Mouse (Mus musculus) ZHBTc4 (cell line): Measurements from ENCODE around the gene Dnah5.

ENCODE experiments used
- DNase-seq: peaks from one replicate; pipeline ENCODE4 v3.0.0-alpha.2; 2011; ENCODE audit warnings: low read depth, low spot score

Dnah5 gene

GRCm38 (mm10) chr15:28203111-28204075 lies at the start of gene Dnah5:
Gene Dnah5 (plus strand): TSS chr15:28203752.
- no peak for DNase-seq

GRCm38 (mm10) chr15:28154822-28155501 lies 48.6 kb upstream of the Dnah5 start:
- peak; percentile 59 for DNase-seq

- peak; percentile 44 for DNase-seq
Measured at GRCm38 (mm10) chr15:28158771-28159489, 44.6 kb upstream of the Dnah5 start.

GRCm38 (mm10) chr15:28162291-28162690 lies 41.3 kb upstream of the Dnah5 start:
- DNase-seq: no peak

- DNase-seq: no peak
Measured at GRCm38 (mm10) chr15:28165234-28165633, 38.3 kb upstream of the Dnah5 start.

- DNase-seq: no peak
Measured at GRCm38 (mm10) chr15:28166090-28166489, 37.5 kb upstream of the Dnah5 start.

- DNase-seq: no peak
Measured at GRCm38 (mm10) chr15:28178951-28179350, 24.6 kb upstream of the Dnah5 start.

- no peak for DNase-seq
Measured at GRCm38 (mm10) chr15:28179556-28179955, 24.0 kb upstream of the Dnah5 start.

- peak; percentile 71 for DNase-seq
Measured at GRCm38 (mm10) chr15:28181862-28182261, 21.7 kb upstream of the Dnah5 start.

- DNase-seq: no peak
Measured at GRCm38 (mm10) chr15:28182567-28182966, 21.0 kb upstream of the Dnah5 start.

- peak; percentile 82 for DNase-seq
Measured at GRCm38 (mm10) chr15:28187472-28188360, 15.8 kb upstream of the Dnah5 start.

- DNase-seq: peak; percentile 6
Measured at GRCm38 (mm10) chr15:28188361-28189011, 15.1 kb upstream of the Dnah5 start.

GRCm38 (mm10) chr15:28189668-28190067 lies 13.9 kb upstream of the Dnah5 start:
- peak; percentile 28 for DNase-seq

GRCm38 (mm10) chr15:28198609-28199008 lies 4.9 kb upstream of the Dnah5 start:
- DNase-seq: no peak

- no peak for DNase-seq
Measured at GRCm38 (mm10) chr15:28204626-28205025, 1.1 kb downstream of the Dnah5 start.

GRCm38 (mm10) chr15:28207545-28207944 lies 4.0 kb downstream of the Dnah5 start:
- no peak for DNase-seq

GRCm38 (mm10) chr15:28213057-28213456 lies 9.5 kb downstream of the Dnah5 start:
- DNase-seq: no peak

- no peak for DNase-seq
Measured at GRCm38 (mm10) chr15:28216358-28216757, 12.8 kb downstream of the Dnah5 start.

- DNase-seq: peak; percentile 42
Measured at GRCm38 (mm10) chr15:28227316-28227715, 23.8 kb downstream of the Dnah5 start.

- no peak for DNase-seq
Measured at GRCm38 (mm10) chr15:28260250-28260649, 56.7 kb downstream of the Dnah5 start.
